Mouse (Mus musculus): ENCODE results near the gene Edn3. TPM values are rescaled to one million over a fixed set of nuclear protein-coding genes. Genes with fewer than 3 reads are reported as not detected.

Gene Edn3
- total RNA-seq, 2 experiments from 2014 or later = 14.2 to 16.1 TPM

DNA sequence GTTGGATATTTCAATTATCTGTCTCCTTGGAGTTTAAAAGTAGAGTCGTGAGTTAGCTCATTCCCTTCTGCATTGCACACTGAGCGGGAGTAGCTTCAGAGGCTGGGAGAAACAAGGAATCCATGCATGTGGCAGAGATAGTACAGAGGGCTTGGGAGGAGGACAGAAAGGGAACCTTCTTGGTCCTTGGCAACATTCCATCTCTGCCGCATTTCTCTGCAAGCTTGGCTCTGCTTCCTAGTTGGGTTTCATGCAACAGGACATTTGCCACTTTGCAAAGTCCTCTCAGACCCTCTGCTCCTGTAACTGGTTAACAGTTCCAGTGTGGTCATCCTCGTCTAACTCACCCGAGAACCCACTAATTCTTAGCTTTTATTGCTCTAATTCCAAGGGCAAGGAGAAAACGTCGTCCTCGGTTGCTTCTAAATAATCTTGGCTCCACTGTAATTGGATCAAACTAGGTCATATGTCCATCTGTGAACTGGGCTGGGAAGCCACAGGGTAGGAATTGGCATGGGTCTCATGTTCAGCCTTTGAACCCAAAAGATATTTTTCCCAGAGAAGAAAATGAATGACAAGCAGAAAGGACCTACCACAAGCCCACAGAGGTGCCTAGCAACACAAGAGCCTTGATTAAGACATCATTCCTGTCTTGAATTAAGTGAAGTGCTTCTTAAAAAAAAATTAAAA, 32.2 kb downstream of the Edn3 start:
- no peak for DNase-seq (ENCODE audit: low spot score in 2 of 2)

DNA sequence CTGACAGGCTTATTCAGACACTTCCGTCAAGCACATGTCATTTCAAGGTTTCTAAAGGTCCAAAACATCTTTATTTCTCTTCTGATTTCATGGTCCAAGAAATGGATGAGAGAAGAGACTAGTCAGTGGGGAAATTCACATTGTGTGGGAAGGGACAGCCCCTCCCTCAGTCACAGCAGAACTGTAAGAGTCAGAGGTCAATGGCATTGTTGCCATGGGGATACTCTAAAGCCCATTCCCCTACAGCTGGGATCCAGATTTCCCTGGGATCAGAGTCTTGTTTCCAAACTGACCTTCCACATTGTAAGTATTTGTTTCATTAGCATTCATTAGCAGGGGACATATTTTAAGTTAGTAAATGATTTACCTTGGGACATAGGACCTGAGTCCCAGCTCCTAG, 32.8 kb downstream of the Edn3 start:
- DNase-seq (ENCODE audit: low spot score in 2 of 2) = no peak

DNA sequence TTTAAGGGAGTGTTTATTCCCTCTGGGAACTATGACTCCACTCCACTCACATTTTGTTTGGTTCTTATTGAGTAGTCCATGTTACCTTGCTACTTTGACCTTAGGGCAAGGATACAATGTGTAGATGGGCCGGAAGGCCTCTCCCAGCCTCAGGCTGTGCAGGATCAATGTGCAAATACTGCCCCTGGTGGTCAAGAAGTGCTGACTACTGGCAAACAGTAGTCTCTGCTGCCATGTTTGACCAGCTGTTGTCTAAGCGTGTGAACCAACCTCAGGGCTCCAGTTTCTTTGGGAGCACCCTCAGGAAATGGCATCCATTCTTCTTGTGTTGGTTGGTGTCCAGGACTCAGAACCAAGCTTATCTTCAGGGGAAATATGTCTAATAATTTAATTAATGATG, 36.6 kb downstream of the Edn3 start:
- DNase-seq (ENCODE audit: low spot score in 2 of 2) = no peak

DNA sequence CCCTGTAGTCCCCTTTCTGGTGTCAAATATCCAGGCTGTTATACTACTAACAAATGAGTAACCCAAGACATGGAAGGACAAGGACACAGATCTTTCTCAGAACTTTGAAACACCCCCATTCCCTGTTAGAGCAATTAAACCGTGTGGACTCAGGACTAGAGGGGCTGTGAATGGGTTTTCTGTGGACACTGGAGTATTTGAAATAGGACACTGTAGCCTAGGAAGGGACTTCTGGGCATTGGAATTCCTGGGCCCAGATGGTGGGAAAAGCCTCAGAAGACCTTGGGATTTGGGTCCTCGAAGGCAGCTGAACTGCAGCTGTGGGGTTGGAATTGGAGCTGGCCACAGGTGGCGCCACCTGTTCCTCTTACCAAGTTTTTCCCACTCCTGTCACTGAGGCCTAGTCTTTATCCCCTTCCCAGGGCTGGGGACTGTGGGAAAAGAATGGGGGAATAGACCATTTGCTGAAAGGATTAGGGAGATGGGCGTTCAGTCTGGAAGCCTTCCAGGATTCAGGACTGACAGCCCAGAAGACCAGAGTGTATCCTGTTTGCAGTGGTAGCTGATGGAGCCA, 37.2 kb downstream of the Edn3 start:
- peak in 1 of 2 experiments; percentile 44 for DNase-seq (ENCODE audit: low spot score in 2 of 2)

DNA sequence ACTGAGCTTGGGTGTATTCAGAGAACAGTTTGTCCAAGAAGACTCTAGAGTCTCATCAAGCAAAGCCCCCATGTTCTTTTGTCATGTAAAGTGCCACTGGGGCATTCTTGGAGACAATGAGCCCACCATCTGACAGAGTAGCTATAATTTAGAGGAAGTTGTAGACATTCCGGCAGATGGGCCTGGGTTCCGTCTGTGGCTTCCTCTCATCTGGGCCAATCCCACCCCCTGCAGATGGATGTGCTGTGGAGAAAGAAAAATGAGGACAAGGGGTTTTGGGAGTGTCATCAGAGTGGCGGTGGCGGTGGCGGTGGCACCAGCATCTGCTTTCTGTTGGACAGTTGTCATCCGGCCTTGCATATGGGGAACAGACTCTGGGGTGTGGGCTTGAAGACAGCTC, 42.0 kb downstream of the Edn3 start:
- no peak for DNase-seq (ENCODE audit: low spot score in 2 of 2)

DNA sequence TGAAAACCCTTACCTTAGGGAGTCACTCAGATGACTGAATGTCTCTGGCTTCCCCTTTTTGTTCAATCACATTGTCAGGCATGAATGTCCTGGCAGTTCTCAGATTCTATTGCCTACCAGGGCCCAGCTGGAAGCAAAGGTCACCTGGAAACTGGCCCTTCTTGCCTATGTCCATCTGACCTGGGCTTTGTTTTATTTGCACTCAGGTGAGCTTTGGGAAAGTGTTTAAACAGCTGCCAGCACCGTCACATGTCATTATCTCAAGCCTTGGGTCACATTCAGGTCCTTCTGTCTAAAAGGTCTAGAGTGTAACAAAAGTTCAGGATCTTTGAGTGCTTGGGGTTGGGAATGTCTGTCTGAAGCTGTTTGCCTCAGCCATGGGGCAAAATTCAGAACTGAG, 43.2 kb downstream of the Edn3 start:
- no peak for DNase-seq (ENCODE audit: low spot score in 2 of 2)

DNA sequence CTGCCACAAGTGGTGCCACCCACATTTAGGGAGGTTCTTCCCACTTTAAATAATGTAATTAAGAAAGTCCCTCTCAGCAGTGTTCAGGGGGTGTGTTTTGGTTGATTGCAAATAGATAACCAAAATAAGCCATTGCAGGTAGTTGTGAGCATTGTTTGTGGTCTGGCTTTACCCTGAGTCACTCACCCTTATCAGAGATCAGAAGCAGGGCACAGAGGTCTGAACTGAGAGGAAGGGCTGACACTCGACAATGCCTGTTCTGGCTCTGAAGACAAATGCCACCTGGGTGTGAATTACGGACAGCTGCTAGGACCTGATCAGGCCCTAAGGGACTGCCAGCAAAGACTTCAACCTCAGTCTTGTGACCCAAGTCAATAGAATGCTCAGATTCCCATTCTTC, 47.5 kb downstream of the Edn3 start:
- no peak for DNase-seq (ENCODE audit: low spot score in 2 of 2)

DNA sequence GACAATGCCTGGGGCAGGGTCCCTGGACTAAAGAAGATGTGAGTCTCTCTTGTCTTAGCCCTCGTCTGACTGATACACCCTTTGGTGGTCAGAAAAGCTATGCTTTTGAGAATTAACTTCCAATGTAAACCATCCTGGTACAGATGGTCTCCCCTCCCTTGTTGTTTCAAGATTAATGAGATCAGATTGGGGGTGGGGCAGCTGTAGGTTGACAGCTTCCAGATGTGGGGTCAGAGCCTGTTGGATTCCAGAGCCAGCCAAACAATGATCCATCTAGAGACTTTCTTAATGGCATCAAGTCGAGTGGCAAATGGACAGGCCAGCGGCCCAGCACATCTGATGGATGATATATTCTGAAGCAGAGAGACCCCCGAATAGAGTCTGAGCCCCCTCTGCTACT, 48.9 kb downstream of the Edn3 start:
- no peak for DNase-seq (ENCODE audit: low spot score in 2 of 2)

DNA sequence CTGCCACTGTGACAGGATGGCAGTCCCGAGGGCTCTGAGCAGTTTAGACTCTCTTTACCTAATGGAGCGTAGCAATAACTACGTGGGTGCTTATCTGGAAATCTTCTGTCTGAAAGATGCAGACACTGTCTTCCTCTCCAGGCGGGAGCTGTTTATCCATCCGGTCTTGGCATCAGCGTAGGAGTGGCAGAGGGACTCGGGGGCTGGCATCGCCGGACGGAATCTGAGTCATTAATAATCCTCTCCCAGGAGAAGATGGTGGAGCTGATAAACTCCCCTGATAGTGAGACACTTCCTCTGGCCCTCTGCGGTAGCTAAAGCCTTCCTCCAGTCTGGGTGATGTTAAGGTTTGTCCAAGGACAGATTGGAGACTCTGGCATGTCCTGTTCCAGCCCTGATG, 52.9 kb downstream of the Edn3 start:
- DNase-seq (ENCODE audit: low spot score in 2 of 2) = no peak

DNA sequence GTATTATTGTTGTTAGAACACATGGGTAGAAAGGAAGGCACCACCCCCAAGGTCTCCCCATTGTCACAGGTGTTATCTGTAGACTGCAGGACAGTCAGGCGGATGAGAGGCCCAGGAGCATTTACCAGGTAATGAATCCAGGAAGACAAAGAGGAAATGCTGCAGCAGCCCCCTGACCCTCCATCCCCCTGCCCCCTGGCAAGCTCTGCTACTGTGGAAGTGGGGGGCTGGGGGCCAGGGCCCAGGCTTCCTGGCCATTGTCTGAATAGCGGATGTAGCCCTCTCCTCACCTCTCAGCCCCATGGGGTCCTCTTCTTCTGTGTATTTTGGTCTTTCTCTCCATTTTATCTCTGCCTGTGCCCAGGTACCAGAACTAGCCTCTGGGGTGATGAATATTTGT, 55.7 kb downstream of the Edn3 start:
- no peak for DNase-seq (ENCODE audit: low spot score in 2 of 2)

DNA sequence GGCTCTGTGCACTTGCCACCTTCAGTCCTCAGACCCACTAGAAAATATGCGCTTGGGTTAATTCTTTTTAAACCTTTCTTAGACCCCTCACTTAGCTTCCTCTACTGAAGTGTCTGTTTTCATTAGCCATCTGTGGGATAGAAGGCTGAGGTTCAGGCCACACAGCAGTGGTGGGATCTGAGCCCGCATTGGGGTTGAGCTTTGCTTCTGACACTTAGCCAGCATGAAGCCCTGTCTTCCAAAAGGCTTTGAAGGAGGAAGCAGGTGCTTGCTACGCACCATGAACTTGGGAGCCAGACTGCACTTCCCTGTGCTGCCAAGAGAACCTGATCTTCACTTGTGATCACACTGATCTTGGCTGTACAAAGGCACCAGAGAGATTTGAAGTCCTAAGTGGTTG, 59.9 kb downstream of the Edn3 start:
- DNase-seq (ENCODE audit: low spot score in 2 of 2) = no peak

DNA sequence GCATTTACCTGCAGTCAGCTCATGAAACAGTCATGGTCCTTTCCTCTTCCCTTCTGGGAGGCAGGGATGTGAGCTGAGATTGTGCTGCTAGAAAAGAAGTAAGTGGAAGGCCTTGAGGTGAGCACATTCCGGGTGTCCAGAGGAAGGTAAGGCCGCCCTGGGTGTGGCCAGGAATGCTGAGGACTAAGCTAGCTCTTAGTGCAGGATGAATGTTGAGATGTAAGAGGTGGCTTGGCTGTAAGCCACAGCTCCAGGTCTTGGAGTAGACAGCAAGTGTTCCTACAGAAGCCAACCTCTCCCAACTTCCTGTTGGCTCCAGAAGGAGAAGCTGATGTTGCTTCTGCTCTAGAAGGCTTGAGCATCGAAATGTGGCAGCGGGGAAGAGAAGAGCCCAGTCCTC, 67.4 kb downstream of the Edn3 start:
- DNase-seq (ENCODE audit: low spot score in 2 of 2) = no peak

DNA sequence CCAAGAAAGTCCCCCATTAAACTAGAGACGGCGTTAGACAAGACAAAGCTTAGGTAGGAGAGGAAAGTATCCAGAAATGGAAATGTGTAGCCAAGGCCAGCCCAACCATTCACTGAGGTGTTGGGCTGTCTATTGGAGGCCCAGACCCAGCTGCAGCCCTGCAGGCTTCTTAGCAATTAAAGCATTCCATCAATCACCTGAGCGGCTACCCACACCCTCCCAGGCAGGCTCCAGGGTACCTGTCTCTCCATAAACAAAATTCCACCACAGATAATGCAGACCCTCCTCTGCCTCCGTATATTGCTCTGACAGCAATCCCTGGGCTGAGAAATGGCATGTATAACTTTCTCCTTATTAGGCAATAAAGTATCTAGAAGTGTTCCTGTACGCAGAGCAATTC, 73.2 kb downstream of the Edn3 start:
- no peak for DNase-seq (ENCODE audit: low spot score in 2 of 2)

Other genes starting within 250 kb of the Edn3 start
- gene Zfp831, start 117.1 kb upstream of the Edn3 start, total RNA-seq (2021) = under 1 TPM; 0.08 to 0.10 TPM
- under 1 TPM; 0.39 to 0.56 TPM for gene Gm14444, start 249.6 kb downstream of the Edn3 start, total RNA-seq (2021)